ENCODE assay signal across 8 mouse cellular contexts in the genomic region with DNA sequence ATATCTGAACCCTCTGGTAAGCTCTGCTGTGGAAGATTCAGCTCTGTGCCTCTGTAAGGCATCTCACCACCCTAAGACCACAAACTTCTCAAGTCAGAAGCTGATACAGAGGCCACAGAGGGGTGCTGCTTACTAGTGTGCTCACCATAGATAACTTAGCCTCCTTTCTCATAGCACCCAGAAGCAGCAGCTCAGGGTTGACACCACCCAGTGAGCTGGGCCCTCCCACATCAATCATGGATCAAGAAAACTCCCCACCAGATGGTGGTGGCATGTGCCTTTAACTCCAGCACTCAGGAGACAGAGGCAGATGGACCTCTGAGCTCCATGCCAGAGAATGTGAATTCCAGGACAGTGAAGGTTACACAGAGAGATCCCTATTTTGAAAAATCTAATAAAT. TPM values are rescaled to one million over a fixed set of nuclear protein-coding genes. Genes with fewer than 3 reads are reported as not detected.
A peak's percentile ranks its signal among the peaks of the same experiment; 100 is the strongest.
DNase-seq lines count a peak whose midpoint lies in the region; ATAC-seq and TF ChIP-seq lines count a peak whose summit lies in the region.
"Not testable (repeated sequence)": the region's sequence is repeated elsewhere in the genome, so short reads cannot be mapped to it uniquely, and the experiment has no call there.

No protein-coding gene starts in this region.

- not testable (repeated sequence) for H3K4me3 ChIP-seq in G1E (ENCODE audit: low read depth, low read length); heart, embryonic 12.5 days; liver, embryonic 11.5 days (ENCODE audit: low read depth, low read length); liver, embryonic 16.5 days (ENCODE audit: low read depth, low read length)

- not testable (repeated sequence) for H3K9ac ChIP-seq in heart, embryonic 12.5 days; liver, embryonic 11.5 days (ENCODE audit: low read depth, low read length); liver, embryonic 16.5 days (ENCODE audit: low read depth, low read length)

- DNase-seq in G1E (ENCODE audit: low spot score); liver, embryonic 11.5 days (ENCODE audit: low spot score): not testable (repeated sequence)
- DNase-seq in cerebellum, adult 11 months: peak; percentile 23
- peak; percentile 45 for DNase-seq in cerebellum, adult 9-10 months
- peak; percentile 33 to 35 for DNase-seq in cerebellum, postnatal 36 days

- not testable (repeated sequence) for H3K27ac ChIP-seq in heart, embryonic 12.5 days (ENCODE audit: poor library complexity, severe bottlenecking); liver, embryonic 11.5 days (ENCODE audit: low read depth, low read length)
- H3K27ac ChIP-seq in liver, embryonic 16.5 days (ENCODE audit: low read length): peak overlapping the region; percentile 74; the same call in 1 of the 2 replicates

- ATAC-seq in G1E (ENCODE audit: extremely low read depth, insufficient number of reproducible peaks, low FRiP score, poor library complexity, severe bottlenecking): peak; percentile 65
- ATAC-seq in heart, embryonic 12.5 days (ENCODE audit: insufficient number of reproducible peaks, low FRiP score): peak; percentile 51; the same call in 1 of the 2 replicates
- ATAC-seq in liver, embryonic 11.5 days (replicated peaks; ENCODE audit: low FRiP score): peak; percentile 100
- ATAC-seq in liver, embryonic 16.5 days (ENCODE audit: low read depth): peak; percentile 100
- peak; percentile 100 for ATAC-seq in megakaryocyte-erythroid progenitor cell, adult 5-6 weeks (replicated peaks; ENCODE audit: low FRiP score, low TSS enrichment, poor library complexity, severe bottlenecking)

- H3K36me3 ChIP-seq in G1E (replicated peaks); heart, embryonic 12.5 days; liver, embryonic 11.5 days (ENCODE audit: control insufficient read depth, insufficient read depth, low read length); liver, embryonic 16.5 days (ENCODE audit: control insufficient read depth, insufficient read depth): not testable (repeated sequence)

- not testable (repeated sequence) for H3K9me3 ChIP-seq in G1E (replicated peaks); heart, embryonic 12.5 days (replicated peaks); liver, embryonic 11.5 days (ENCODE audit: control insufficient read depth, low read length); liver, embryonic 16.5 days (replicated peaks; ENCODE audit: control insufficient read depth, low read length)

- not testable (repeated sequence) for TF ChIP-seq CTCF in G1E (IDR thresholded peaks at IDR 0.05; ENCODE audit: low read depth, low read length)

- H3K4me1 ChIP-seq in G1E (ENCODE audit: insufficient read depth, low read depth, low read length); heart, embryonic 12.5 days (replicated peaks); liver, embryonic 11.5 days (replicated peaks; ENCODE audit: control insufficient read depth, insufficient read depth, low read length); liver, embryonic 16.5 days (ENCODE audit: control insufficient read depth, low read depth, low read length): not testable (repeated sequence)

- H3K27me3 ChIP-seq in G1E (ENCODE audit: insufficient read depth, low read length); heart, embryonic 12.5 days (replicated peaks); liver, embryonic 11.5 days (replicated peaks; ENCODE audit: control insufficient read depth, insufficient read depth, low read length); liver, embryonic 16.5 days (ENCODE audit: control insufficient read depth, insufficient read depth, low read depth, low read length): not testable (repeated sequence)

- H3K4me2 ChIP-seq in heart, embryonic 12.5 days; liver, embryonic 11.5 days; liver, embryonic 16.5 days (ENCODE audit: low read depth, low read length): not testable (repeated sequence)

RNA-seq across cellular contexts. Expression of a gene that starts 23.0 kb away (rescaled TPM):
- total RNA-seq in G1E (2014; fragmentation: Nextera tagmentation) (46.7 and 52.7 TPM in 2 replicates), G1E (2017) (36.6 and 42.9 TPM in 2 replicates)
- 35.2 and 37.2 TPM in 2 replicates for polyA plus RNA-seq in G1E (2012)
- polyA plus RNA-seq in heart, embryonic 12.5 days (2016; fragmentation: Nextera tagmentation; extraction: Ambion mirVana): 13.0 and 16.1 TPM in 2 replicates
- 27.8 and 30.6 TPM in 2 replicates for polyA plus RNA-seq in liver, embryonic 11.5 days (2014; fragmentation: Nextera tagmentation; extraction: Ambion mirVana)
- polyA plus RNA-seq in liver, embryonic 16.5 days (2015; fragmentation: Nextera tagmentation; extraction: Ambion mirVana): 10.5 and 11.2 TPM in 2 replicates
- total RNA-seq in megakaryocyte-erythroid progenitor cell, adult 5-6 weeks (2014; fragmentation: Nextera tagmentation): 29.5 and 37.0 TPM in 2 replicates
- total RNA-seq in megakaryocyte-erythroid progenitor cell, adult 5-6 weeks (2017): 34.7 and 35.2 TPM in 2 replicates

RNA-seq across cellular contexts. Expression of a gene that starts 35.0 kb away (rescaled TPM):
- total RNA-seq in G1E (2014; fragmentation: Nextera tagmentation): 176 and 184 TPM in 2 replicates
- 447 and 476 TPM in 2 replicates for total RNA-seq in G1E (2017)
- 15.7 and 21.9 TPM in 2 replicates for polyA plus RNA-seq in G1E (2012)
- 54.1 and 59.3 TPM in 2 replicates for polyA plus RNA-seq in heart, embryonic 12.5 days (2016; fragmentation: Nextera tagmentation; extraction: Ambion mirVana)
- polyA plus RNA-seq in liver, embryonic 11.5 days (2014; fragmentation: Nextera tagmentation; extraction: Ambion mirVana): 161 and 169 TPM in 2 replicates
- polyA plus RNA-seq in liver, embryonic 16.5 days (2015; fragmentation: Nextera tagmentation; extraction: Ambion mirVana): 155 and 157 TPM in 2 replicates
- total RNA-seq in megakaryocyte-erythroid progenitor cell, adult 5-6 weeks (2014; fragmentation: Nextera tagmentation): 60.3 and 71.1 TPM in 2 replicates
- total RNA-seq in megakaryocyte-erythroid progenitor cell, adult 5-6 weeks (2017): 80.0 and 80.6 TPM in 2 replicates

RNA-seq across cellular contexts. Expression of a gene that starts 59.4 kb away (rescaled TPM):
- 64.2 and 66.6 TPM in 2 replicates for total RNA-seq in G1E (2014; fragmentation: Nextera tagmentation)
- 7.8 and 12.1 TPM in 2 replicates for total RNA-seq in G1E (2017)
- 48.7 and 57.4 TPM in 2 replicates for polyA plus RNA-seq in G1E (2012)
- 49.1 and 56.6 TPM in 2 replicates for polyA plus RNA-seq in heart, embryonic 12.5 days (2016; fragmentation: Nextera tagmentation; extraction: Ambion mirVana)
- polyA plus RNA-seq in liver, embryonic 11.5 days (2014; fragmentation: Nextera tagmentation; extraction: Ambion mirVana): 62.2 and 63.9 TPM in 2 replicates
- polyA plus RNA-seq in liver, embryonic 16.5 days (2015; fragmentation: Nextera tagmentation; extraction: Ambion mirVana): 33.8 and 37.8 TPM in 2 replicates
- total RNA-seq in megakaryocyte-erythroid progenitor cell, adult 5-6 weeks (2014; fragmentation: Nextera tagmentation): 26.8 and 36.0 TPM in 2 replicates
- 6.0 and 11.4 TPM in 2 replicates for total RNA-seq in megakaryocyte-erythroid progenitor cell, adult 5-6 weeks (2017)
